Mouse (Mus musculus) stomach, embryonic 16.5 days (tissue): ENCODE data around the gene Ctsz. TPM values are rescaled to one million over a fixed set of nuclear protein-coding genes. Genes with fewer than 3 reads are reported as not detected.

Source experiments
- ATAC-seq: fragments of 200-750 bp; cut with Nextera tagmentation; 2 replicates; pipeline ENCODE4 v1.8.0; 2017; ENCODE audit warnings: moderate number of reproducible peaks, moderate TSS enrichment; ENCODE audit not compliant: insufficient read depth, low FRiP score
- H3K27ac ChIP-seq: fragments of 300-500 bp; sonication (generic); 2 replicates; pipeline ENCODE4 v1.5.1; 2014; ENCODE audit warnings: low read length
- H3K27me3 ChIP-seq: fragments of 300-500 bp; sonication (generic); 2 replicates; pipeline ENCODE4 v1.6.1; 2014; ENCODE audit warnings: low read length, control low read depth, mixed read lengths; ENCODE audit not compliant: control insufficient read depth, insufficient read depth
- H3K36me3 ChIP-seq: fragments of 300-500 bp; sonication (generic); 2 replicates; pipeline ENCODE4 v1.6.1; 2014; ENCODE audit warnings: low read length; ENCODE audit not compliant: control insufficient read depth, insufficient read depth
- H3K4me1 ChIP-seq: fragments of 300-500 bp; sonication (generic); 2 replicates; pipeline ENCODE4 v1.6.1; 2014; ENCODE audit warnings: low read length, control low read depth, mixed read lengths; ENCODE audit not compliant: control insufficient read depth, insufficient read depth
- H3K4me2 ChIP-seq: fragments of 300-500 bp; sonication (generic); 2 replicates; pipeline ENCODE4 v1.6.1; 2014; ENCODE audit warnings: low read depth, low read length, mixed read lengths
- H3K4me3 ChIP-seq: fragments of 300-500 bp; sonication (generic); replicated peaks from 2 replicates; pipeline ENCODE4 v1.5.1; 2014; ENCODE audit warnings: mild to moderate bottlenecking, low read length
- H3K9ac ChIP-seq: fragments of 300-500 bp; sonication (generic); 2 replicates; pipeline ENCODE4 v1.6.1; 2014; ENCODE audit warnings: low read length
- H3K9me3 ChIP-seq: fragments of 300-500 bp; sonication (generic); replicated peaks from 2 replicates; pipeline ENCODE4 v1.6.1; 2016; ENCODE audit warnings: low read length, control low read depth; ENCODE audit not compliant: control insufficient read depth
- WGBS: fragments of 180-500 bp; shearing (Covaris S2); extraction: QIAGEN DNeasy Blood & Tissue Kit; methylation state at CpG from one replicate; pipeline ENCODE4 v1.1.7; 2014; 5-methylcytosine and 5-hydroxymethylcytosine counted together
- polyA plus RNA-seq: library from polyadenylated mRNA; unstranded; fragments of >200 nt; fragmentation: Nextera tagmentation; extraction: Ambion mirVana; gene quantifications from 2 replicates; pipeline ENCODE4 v1.2.1, GENCODE M21; 2015

The Ctsz gene
- polyA plus RNA-seq, 1 experiment from 2014 or later, result 195 TPM

DNA sequence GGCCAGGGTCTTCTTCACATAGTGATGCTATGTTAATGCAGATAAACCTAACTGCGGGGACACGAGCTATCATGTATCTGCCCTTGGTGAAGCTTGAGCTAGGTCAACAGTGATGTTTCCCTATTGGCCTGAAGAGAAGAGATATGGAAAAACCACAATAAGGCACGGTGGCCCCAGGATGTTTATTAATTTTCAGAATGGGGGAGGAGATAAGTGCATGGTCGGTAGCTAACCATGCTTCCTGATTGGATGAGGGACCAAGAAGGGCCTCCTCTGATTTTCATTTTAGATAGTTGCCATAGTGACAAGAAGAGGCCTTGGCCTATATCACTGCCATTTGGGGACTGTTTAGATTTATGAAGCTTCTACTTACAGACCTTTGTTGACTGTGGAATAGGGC lies 31.5 kb upstream of the Ctsz start:
- H3K9ac ChIP-seq, result no peak overlapping the region
- peaks cover 9% of the 10 kb centered on the region; the same call in 1 of the 2 replicates for H3K4me1 ChIP-seq
- no peaks in the 10 kb centered on the region for H3K9me3 ChIP-seq
- no peak overlapping the region for H3K4me2 ChIP-seq
- ATAC-seq, result no peak
- H3K27ac ChIP-seq, result no peak overlapping the region
- H3K4me3 ChIP-seq, result no peak overlapping the region
- H3K27me3 ChIP-seq, result no peaks in the 10 kb centered on the region
- no peaks in the 10 kb centered on the region; the same call in 1 of the 2 replicates for H3K36me3 ChIP-seq
- 58% methylated on average over 4 of the region's 4 CpGs for WGBS

DNA sequence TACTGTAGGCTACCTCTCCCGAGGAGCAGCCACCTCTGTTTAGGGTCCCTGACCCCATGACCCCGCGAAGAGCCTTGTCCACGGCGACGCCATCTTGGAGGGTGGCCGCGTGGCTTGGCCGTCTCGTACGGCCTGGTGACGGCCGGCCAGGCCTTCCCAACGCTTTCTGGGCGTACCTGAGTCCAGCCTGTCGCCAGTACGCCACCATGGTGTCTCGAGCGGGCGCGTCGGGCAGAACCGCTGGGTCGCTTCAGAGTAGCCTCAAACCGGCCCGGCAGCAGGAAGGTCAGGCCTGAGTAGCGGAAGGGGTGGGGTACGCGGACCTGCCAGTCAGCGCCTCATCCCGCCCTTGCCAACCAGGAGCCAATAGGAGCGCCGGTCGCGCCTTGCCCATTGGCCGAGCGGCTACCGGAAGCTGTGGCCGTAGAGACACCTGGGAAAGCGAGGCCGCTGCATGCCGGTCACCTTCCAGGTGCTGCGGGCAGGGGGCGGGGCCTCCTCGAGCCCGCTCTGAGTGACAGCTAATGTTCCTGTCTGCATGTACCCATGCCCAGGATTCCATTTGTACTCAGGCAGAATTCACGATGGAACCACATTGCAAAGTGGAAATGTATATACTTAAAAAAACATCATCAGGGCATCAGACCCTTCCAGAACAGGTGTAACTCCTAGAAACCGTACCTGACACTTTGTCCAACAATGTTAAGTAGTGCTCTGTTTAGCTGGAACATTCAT lies 25.1 kb upstream of the Ctsz start, which contains the start of gene Atp5e:
TSS of gene Atp5e (minus strand) at position 317 of the 735 bp plus-strand sequence.
- Histone ChIP-seq H3K4me2 (peak within 1 kb of the TSS; percentile 100), H3K9ac (peak within 1 kb of the TSS; percentile 86), H3K27ac (peak within 1 kb of the TSS; percentile 82), H3K36me3 (peaks cover 11% of the 10 kb centered on the region; the same call in 1 of the 2 replicates), H3K9me3 (no peaks in the 10 kb centered on the region), H3K27me3 (no peaks in the 10 kb centered on the region), H3K4me1 (peaks cover 9% of the 10 kb centered on the region), H3K4me3 (peak within 1 kb of the TSS; percentile 79)
- 2% methylated on average over 48 of the region's 48 CpGs for WGBS
- peak; percentile 99 for ATAC-seq

DNA sequence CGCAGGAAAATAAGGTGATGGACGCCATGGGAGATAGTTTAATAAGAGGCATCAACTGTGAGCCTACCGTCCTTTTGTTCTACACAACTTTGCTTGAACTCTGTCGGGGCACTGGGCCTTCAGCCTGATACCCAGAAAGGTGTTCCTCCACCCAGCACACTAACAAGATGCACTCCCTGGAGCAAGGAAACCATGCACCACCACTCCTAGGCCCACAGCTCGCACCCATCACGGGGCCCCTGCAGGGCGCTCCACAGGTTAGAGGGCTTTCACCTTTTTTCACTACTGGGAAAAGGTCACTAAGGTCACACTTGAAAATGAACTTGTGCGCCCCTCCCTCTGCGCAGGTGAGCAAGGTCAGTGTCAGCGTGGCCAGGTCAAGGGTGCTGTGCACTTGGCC lies 24.5 kb upstream of the Ctsz start:
- peaks cover 11% of the 10 kb centered on the region; the same call in 1 of the 2 replicates for H3K36me3 ChIP-seq
- peak; percentile 31; the same call in 1 of the 2 replicates for ATAC-seq

DNA sequence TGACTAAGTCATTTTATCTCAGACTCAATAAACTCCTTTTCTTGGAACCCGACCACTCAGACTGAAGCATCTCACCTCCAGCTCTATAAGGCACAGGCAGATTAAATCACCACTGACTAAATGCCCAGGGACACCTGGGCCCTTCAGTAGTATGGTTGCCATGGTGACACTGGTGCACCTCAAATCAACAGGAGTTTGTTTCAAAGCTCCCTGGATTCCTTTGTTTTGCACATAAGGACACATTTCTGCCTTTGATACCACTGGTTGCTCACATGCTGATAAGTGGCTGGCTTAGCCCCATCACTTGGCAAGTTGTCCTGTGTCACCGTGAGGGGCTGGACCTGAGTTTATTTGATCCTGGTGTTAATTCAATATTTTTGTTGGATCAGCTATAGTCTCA lies 20.5 kb upstream of the Ctsz start:
- H3K4me3 ChIP-seq, result no peak overlapping the region
- no peak overlapping the region for H3K4me2 ChIP-seq
- no peaks in the 10 kb centered on the region for H3K9me3 ChIP-seq
- ATAC-seq, result no peak
- peaks cover 9% of the 10 kb centered on the region for H3K4me1 ChIP-seq
- H3K27me3 ChIP-seq, result no peaks in the 10 kb centered on the region
- H3K27ac ChIP-seq, result no peak overlapping the region
- no peak overlapping the region for H3K9ac ChIP-seq
- 55% methylated on average over 2 of the region's 2 CpGs for WGBS
- H3K36me3 ChIP-seq, result peaks cover 11% of the 10 kb centered on the region; the same call in 1 of the 2 replicates

More for the DNA sequence above, 24.5 kb upstream of the Ctsz start:
- Histone ChIP-seq H3K4me2 (peak overlapping the region; percentile 100), H3K9me3 (no peaks in the 10 kb centered on the region), H3K4me1 (peaks cover 9% of the 10 kb centered on the region), H3K9ac (peak overlapping the region; percentile 86), H3K4me3 (peak overlapping the region; percentile 79), H3K27me3 (no peaks in the 10 kb centered on the region), H3K27ac (peak overlapping the region; percentile 82)
- WGBS, result 29% methylated on average over 10 of the region's 10 CpGs

DNA sequence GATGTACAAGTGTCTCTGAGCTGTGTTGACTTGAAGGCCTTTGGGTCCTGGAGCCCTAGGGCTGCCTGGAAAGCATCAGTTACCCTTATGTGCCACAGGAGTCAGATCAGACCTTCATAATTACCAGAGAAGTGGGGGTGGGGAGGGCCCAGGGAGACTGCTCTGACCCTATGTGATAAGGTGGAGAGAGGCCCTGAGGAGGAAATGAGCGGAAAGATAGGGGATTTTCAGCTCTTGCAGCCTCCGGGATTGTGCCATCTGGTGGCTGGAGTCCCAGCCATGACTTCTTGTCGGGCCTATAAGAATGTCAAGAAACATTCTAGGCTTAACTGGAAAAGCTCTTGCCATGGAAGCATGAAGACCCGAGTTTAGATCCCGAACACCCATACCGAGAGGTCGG lies 14.8 kb upstream of the Ctsz start:
- H3K4me1 ChIP-seq, result no peaks in the 10 kb centered on the region
- no peaks in the 10 kb centered on the region for H3K27me3 ChIP-seq
- no peak overlapping the region for H3K27ac ChIP-seq
- H3K4me3 ChIP-seq, result no peak overlapping the region
- H3K36me3 ChIP-seq, result no peaks in the 10 kb centered on the region
- no peak for ATAC-seq
- 65% methylated on average over 7 of the region's 7 CpGs for whole genome bisulfite sequencing
- H3K9me3 ChIP-seq, result no peaks in the 10 kb centered on the region
- H3K9ac ChIP-seq, result no peak overlapping the region
- no peak overlapping the region for H3K4me2 ChIP-seq

DNA sequence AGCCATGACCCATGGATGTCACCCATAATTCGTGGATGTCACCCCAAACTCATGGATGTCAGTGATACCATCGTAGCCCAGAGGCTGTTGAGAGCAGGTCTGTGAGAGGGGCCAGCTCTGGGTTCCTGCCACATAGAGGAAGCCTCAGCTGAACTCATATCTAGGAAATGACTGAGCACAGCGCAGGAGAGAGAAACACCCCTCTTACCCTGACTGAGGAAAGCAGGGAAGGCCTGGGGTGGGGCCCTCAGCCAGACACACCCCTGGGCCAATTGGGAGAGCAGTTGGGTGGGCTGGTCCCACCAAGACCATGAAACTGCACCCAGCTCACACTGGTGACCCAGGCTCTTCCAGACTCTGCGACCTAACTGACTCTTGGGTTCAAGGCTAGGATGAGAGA lies 11.5 kb upstream of the Ctsz start, which contains the start of gene Tubb1:
TSS of gene Tubb1 (plus strand) at position 343 of the 400 bp plus-strand sequence.
- Histone ChIP-seq H3K36me3 (no peaks in the 10 kb centered on the region), H3K4me2 (no peak within 1 kb of the TSS), H3K4me3 (no peak within 1 kb of the TSS), H3K27ac (no peak within 1 kb of the TSS), H3K27me3 (no peaks in the 10 kb centered on the region), H3K9ac (no peak within 1 kb of the TSS), H3K9me3 (no peaks in the 10 kb centered on the region), H3K4me1 (no peaks in the 10 kb centered on the region)
- ATAC-seq, result 0 out of 2 replicates have a peak, but pooled peaks have one; percentile 33
- WGBS, result 68% methylated on average over 4 of the region's 4 CpGs

DNA sequence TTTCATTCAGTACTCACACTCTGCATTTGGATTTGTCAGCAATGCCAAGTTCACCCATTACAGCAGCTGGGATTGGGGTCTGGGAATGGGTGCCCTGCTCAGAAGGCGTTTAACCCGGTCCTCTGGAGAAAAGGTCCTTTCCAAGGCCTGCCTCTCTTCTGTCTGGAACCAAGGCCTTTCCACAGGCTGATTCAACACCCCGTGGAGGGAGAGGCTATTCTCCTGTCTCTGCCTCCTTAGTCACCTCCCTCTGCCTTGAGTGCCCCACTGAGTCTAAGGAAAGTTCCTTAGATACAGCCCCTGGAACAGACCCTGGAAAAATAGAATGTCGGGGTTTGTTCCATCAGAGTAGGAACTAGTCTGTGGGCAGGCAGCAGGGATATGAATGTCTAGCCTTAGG lies 9.6 kb upstream of the Ctsz start:
- no peaks in the 10 kb centered on the region for H3K9me3 ChIP-seq
- WGBS, result 88% methylated on average over 4 of the region's 4 CpGs
- no peak for ATAC-seq
- no peak overlapping the region for H3K27ac ChIP-seq
- H3K9ac ChIP-seq, result no peak overlapping the region
- H3K4me3 ChIP-seq, result no peak overlapping the region
- H3K27me3 ChIP-seq, result no peaks in the 10 kb centered on the region
- no peaks in the 10 kb centered on the region for H3K36me3 ChIP-seq
- H3K4me1 ChIP-seq, result no peaks in the 10 kb centered on the region
- no peak overlapping the region for H3K4me2 ChIP-seq

DNA sequence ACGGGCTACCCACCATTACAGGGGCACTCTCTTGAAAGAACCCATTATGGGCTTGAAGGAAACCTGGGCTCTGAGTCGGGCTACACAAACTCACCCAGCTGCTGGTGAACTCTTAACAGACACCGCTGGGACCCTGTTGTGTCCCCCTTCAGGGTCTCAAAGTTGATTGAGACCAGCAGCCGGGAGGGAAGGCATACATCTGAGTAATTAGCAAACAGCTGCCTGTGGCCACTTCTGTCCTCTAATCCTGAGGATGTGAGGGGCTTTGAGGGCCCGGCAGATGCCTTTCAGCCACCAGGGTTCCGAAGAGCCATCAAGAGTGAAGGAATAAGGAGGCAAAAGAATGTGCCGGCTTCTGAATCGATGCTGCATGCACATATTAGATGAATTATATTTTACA lies 8.1 kb upstream of the Ctsz start:
- Histone ChIP-seq H3K27ac (no peak overlapping the region), H3K4me2 (no peak overlapping the region), H3K9ac (no peak overlapping the region), H3K36me3 (no peaks in the 10 kb centered on the region), H3K4me3 (no peak overlapping the region), H3K9me3 (no peaks in the 10 kb centered on the region), H3K27me3 (no peaks in the 10 kb centered on the region), H3K4me1 (0 out of 2 replicates have a peak, but pooled peaks cover 2% of the 10 kb centered on the region)
- WGBS, result 60% methylated on average over 8 of the region's 8 CpGs
- ATAC-seq, result no peak

DNA sequence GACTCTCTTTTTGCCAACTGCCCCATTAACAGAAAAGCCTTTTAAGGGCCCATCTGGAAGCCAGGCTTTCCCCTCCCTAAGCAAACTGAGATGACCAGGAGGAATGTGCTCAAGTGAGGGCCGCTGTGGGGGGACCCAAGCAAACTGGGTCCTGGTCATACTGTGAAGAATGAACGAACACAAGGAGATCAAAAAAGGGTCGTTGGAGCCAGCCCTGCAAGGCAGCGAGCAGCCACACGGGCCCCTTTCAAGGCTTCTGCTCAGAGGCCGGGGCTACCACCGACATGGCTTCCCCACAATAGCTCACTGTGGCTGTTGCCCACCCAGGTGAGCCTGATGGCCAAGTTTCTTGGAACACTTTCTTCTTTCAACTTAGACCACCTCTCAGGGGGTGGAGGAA lies 7.7 kb upstream of the Ctsz start:
- no peaks in the 10 kb centered on the region for H3K27me3 ChIP-seq
- no peak overlapping the region for H3K4me2 ChIP-seq
- H3K27ac ChIP-seq, result no peak overlapping the region
- WGBS, result 48% methylated on average over 7 of the region's 7 CpGs
- 0 out of 2 replicates have a peak, but pooled peaks cover 2% of the 10 kb centered on the region for H3K4me1 ChIP-seq
- H3K9ac ChIP-seq, result no peak overlapping the region
- H3K36me3 ChIP-seq, result no peaks in the 10 kb centered on the region
- no peaks in the 10 kb centered on the region for H3K9me3 ChIP-seq
- ATAC-seq, result no peak
- no peak overlapping the region for H3K4me3 ChIP-seq
